Mouse (Mus musculus) large intestine, adult 2 months (tissue): ENCODE results near the gene Cadps. TPM values are rescaled to one million over a fixed set of nuclear protein-coding genes. Genes with fewer than 3 reads are reported as not detected.

ENCODE experiments used
- DNase-seq: peaks from one replicate; pipeline ENCODE4 v3.0.0-alpha.2; 2012; ENCODE audit warnings: low read depth, low spot score
- WGBS: fragments of 180-500 bp; shearing (Covaris S2); methylation state at CpG from one replicate; pipeline ENCODE4 v1.1.7; 2018; 5-methylcytosine and 5-hydroxymethylcytosine counted together
- polyA plus RNA-seq: library from polyadenylated mRNA; depleted of rRNA; stranded (reverse); fragments of >200 nt; gene quantifications from 2 replicates; pipeline ENCODE4 v1.2.3, GENCODE M21; 2012

Cadps gene
- polyA plus RNA-seq, 1 experiment, result 0.77 TPM

- 78% methylated on average over 10 of the region's 10 CpGs for WGBS
Observed at GRCm38 (mm10) chr14:12406588-12406987, 416.3 kb downstream of the Cadps start.

GRCm38 (mm10) chr14:12405201-12405600, 417.7 kb downstream of the Cadps start:
- 43% methylated on average over 5 of the region's 5 CpGs for WGBS

More at GRCm38 (mm10) chr14:12406588-12406987, 416.3 kb downstream of the Cadps start:
- no peak for DNase-seq

GRCm38 (mm10) chr14:12404724-12405123, 418.2 kb downstream of the Cadps start:
- DNase-seq, result no peak
- WGBS, result 63% methylated on average over 3 of the region's 3 CpGs

More at GRCm38 (mm10) chr14:12405201-12405600, 417.7 kb downstream of the Cadps start:
- DNase-seq, result no peak

- DNase-seq, result no peak
- 70% methylated on average over 3 of the region's 3 CpGs for WGBS
Observed at GRCm38 (mm10) chr14:12404052-12404451, 418.8 kb downstream of the Cadps start.

- no peak for DNase-seq
- 81% methylated on average over 5 of the region's 5 CpGs for WGBS
Observed at GRCm38 (mm10) chr14:12400116-12400515, 422.8 kb downstream of the Cadps start.

GRCm38 (mm10) chr14:12397561-12397960, 425.3 kb downstream of the Cadps start:
- WGBS, result 77% methylated on average over 3 of the region's 3 CpGs
- DNase-seq, result no peak

- no peak for DNase-seq
- 54% methylated on average over 2 of the region's 2 CpGs for WGBS
Observed at GRCm38 (mm10) chr14:12394318-12394717, 428.6 kb downstream of the Cadps start.

GRCm38 (mm10) chr14:12393271-12393861, 429.5 kb downstream of the Cadps start:
- WGBS, result 69% methylated on average over 12 of the region's 12 CpGs
- no peak for DNase-seq

GRCm38 (mm10) chr14:12391167-12391566, 431.7 kb downstream of the Cadps start:
- 66% methylated on average over 7 of the region's 7 CpGs for WGBS
- DNase-seq, result no peak

GRCm38 (mm10) chr14:12388806-12389436, 434.0 kb downstream of the Cadps start:
- 55% methylated on average over 14 of the region's 14 CpGs for WGBS
- DNase-seq, result no peak

GRCm38 (mm10) chr14:12388192-12388795, 434.6 kb downstream of the Cadps start:
- DNase-seq, result no peak
- whole genome bisulfite sequencing, result 43% methylated on average over 4 of the region's 4 CpGs

GRCm38 (mm10) chr14:12387176-12387575, 435.7 kb downstream of the Cadps start:
- 59% methylated on average over 6 of the region's 6 CpGs for WGBS

GRCm38 (mm10) chr14:12377883-12378282, 445.0 kb downstream of the Cadps start:
- no peak for DNase-seq
- WGBS, result 35% methylated on average over 9 of the region's 9 CpGs

More at GRCm38 (mm10) chr14:12387176-12387575, 435.7 kb downstream of the Cadps start:
- DNase-seq, result no peak

- 88% methylated on average over 2 of the region's 2 CpGs for WGBS
Observed at GRCm38 (mm10) chr14:12377289-12377688, 445.6 kb downstream of the Cadps start.

GRCm38 (mm10) chr14:12375451-12375850, 447.4 kb downstream of the Cadps start:
- DNase-seq, result no peak
- WGBS, result 72% methylated on average over 2 of the region's 2 CpGs

More at GRCm38 (mm10) chr14:12377289-12377688, 445.6 kb downstream of the Cadps start:
- DNase-seq, result no peak

GRCm38 (mm10) chr14:12350271-12350916, 472.5 kb downstream of the Cadps start:
- DNase-seq, result no peak
- 12% methylated on average over 16 of the region's 16 CpGs for WGBS

GRCm38 (mm10) chr14:12349334-12350090, 473.4 kb downstream of the Cadps start:
- DNase-seq, result no peak
- WGBS, result 15% methylated on average over 15 of the region's 15 CpGs

- WGBS, result 4% methylated on average over 2 of the region's 2 CpGs
- no peak for DNase-seq
Observed at GRCm38 (mm10) chr14:12348089-12348488, 474.8 kb downstream of the Cadps start, which contains the start of gene Fezf2. TSS of gene Fezf2 (minus strand) at chr14:12348189.

- DNase-seq, result no peak
- 5% methylated on average over 26 of the region's 26 CpGs for WGBS
Observed at GRCm38 (mm10) chr14:12346865-12347600, 475.8 kb downstream of the Cadps start.
